Mouse (Mus musculus): Measurements from ENCODE around the gene Ryr3.

GRCm38 (mm10) chr2:113058116-113058515 lies 158.8 kb downstream of the Ryr3 start:
- no peak for TF ChIP-seq CTCF (IDR thresholded peaks at IDR 0.05; ENCODE audit: extremely low read depth, insufficient read length, insufficient replicate concordance, low read depth, low read length)
- no peak for TF ChIP-seq POLR2A (IDR thresholded peaks at IDR 0.05; ENCODE audit: low read depth, low read length)

Measured in small intestine, adult 2 months (tissue).